Mouse (Mus musculus) liver, adult 10 weeks (tissue): Measurements from ENCODE around the gene Neu1. TPM values are rescaled to one million over a fixed set of nuclear protein-coding genes. Genes with fewer than 3 reads are reported as not detected.

Experiments used
- polyA plus RNA-seq: library from polyadenylated mRNA; stranded (reverse); fragments of 350-450 nt; fragmentation: Illumina TruSeq; extraction: RNeasy Lipid Tissue Mini Kit (QIAGEN cat#74804); gene quantifications from one replicate; pipeline ENCODE4 v1.2.3, GENCODE M21; 2014; ENCODE audit warnings: low read depth, low replicate concordance

Neu1 gene
- 3.7 TPM for polyA plus RNA-seq

GRCm38 (mm10) chr17:34931061-34931734, at the start of gene Neu1:
Neu1 (plus strand) TSS chr17:34931253.

DNA sequence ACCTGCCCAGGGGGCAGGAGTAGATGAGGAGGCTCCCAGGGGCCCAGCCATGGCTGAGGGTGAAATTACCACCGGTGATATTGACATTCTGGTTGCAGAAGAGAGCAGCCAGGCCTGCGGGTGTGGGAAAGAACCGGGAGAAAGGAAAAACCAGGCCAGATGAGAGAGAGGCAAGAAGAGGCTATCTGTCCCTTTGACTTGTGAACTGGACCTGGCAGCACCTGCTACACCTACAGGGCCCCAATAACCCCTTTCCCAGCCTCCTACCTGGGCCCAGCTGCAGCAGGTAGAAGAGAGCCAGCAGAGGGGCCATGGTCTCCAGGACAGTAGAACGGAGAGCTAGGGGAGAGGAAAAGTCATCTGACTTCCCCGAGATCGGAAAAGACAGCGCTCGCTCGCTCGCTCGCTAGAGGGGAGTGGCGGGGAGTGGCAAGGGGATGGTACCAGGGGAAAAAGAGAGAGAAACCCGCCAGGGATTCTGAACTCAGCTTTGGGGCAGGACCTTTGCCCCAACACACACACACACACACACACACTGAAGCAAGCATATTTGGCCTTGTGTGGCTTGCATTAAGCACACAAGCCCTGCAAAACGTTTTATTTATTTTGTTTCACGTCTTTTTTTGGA, 49.3 kb upstream of the Neu1 start, which contains the start of gene Gm20547:
TSS of gene Gm20547 (minus strand) at position 360 of the 628 bp plus-strand sequence.

GRCm38 (mm10) chr17:34898160-34898586, 32.9 kb upstream of the Neu1 start, which contains the start of the genes C2 and Ehmt2:
C2 (minus strand) TSS chr17:34898265.
Ehmt2 (plus strand) TSS chr17:34898469.

GRCm38 (mm10) chr17:34913930-34914665, 17.0 kb upstream of the Neu1 start, which contains the start of gene Slc44a4:
Slc44a4 (plus strand) TSS chr17:34914466.

DNA sequence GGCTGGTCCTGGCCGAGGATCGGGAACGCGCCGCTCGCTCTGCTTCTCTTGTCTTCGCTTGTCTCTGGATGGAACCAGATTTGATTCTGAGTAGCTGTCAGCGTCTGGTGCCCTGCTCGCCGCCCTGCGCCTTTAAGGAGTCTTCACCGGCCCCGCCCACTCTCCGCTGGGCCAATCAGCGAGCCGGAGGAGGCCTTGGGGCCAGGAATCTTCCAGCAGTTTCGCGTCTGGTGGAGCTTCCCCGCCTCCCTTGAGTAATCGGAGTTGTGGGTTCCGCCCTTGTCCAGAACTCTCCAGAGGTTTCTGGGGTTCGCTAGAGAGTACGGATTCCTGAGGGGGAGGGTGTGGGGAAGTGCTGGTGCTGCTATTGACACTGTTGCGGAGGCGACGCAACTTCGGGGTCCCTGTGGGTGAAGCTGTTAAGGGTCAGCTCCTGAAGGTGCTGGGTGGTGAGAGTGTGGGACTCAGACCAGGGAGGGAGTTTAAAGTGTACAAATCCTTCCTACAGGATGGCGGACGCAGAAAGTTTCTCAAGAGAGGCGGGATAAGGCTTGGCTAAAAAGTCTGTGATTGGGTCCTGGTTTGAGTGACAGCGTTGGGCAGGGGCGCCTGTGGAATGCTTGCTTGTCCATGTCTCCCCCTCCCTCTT, 28.2 kb downstream of the Neu1 start, which contains the start of gene Hspa1b:
TSS of gene Hspa1b (minus strand) at position 109 of the 649 bp plus-strand sequence.

DNA sequence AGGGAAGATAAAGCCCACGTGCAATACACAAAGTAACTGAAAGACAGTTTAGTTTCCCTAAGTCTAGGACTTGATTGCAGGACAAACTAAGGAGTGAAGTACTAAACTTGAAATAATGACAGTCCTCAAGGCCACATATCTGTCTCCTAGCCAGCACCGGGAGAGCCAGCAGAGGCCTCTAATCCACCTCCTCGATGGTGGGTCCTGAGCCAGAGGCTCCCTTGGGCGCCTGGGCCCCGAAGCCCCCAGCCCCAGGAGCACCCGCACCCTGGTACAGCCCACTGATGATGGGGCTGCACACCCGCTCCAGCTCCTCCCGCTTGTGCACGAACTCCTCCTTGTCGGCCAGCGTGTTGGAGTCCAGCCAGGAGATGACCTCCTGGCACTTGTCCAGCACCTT, 38.8 kb downstream of the Neu1 start, which contains the start of gene Gm20481:
TSS of gene Gm20481 (plus strand) at position 91 of the 400 bp plus-strand sequence.

DNA sequence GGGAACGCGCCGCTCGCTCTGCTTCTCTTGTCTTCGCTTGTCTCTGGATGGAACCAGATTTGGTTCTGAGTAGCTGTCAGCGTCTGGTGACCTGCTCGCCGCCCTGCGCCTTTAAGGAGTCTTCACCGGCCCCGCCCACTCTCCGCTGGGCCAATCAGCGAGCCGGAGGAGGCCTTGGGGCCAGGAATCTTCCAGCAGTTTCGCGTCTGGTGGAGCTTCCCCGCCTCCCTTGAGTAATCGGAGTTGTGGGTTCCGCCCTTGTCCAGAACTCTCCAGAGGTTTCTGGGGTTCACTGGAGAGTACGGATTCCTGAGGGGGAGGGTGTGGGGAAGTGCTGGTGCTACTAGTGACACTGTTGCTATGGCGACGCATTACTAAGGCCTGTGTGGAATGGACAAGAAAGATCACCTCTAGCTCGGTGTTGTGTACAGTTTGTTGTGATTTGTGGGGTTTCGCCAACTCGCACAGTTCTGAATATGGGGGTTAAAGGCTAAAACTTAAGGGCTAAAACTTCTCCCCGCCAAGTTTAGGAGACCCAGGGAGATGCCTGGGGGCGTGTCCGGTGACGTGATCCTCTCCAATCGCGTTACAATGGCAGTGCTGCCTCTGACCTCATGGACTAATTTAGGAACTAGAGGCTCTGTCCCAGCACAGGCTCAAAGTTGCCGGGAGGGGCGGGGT, 41.2 kb downstream of the Neu1 start, which contains the start of the genes Hspa1a and Hspa1l:
TSS of gene Hspa1a (minus strand) at position 88 of the 681 bp plus-strand sequence.
TSS of gene Hspa1l (plus strand) at position 635 of the 681 bp plus-strand sequence.

DNA sequence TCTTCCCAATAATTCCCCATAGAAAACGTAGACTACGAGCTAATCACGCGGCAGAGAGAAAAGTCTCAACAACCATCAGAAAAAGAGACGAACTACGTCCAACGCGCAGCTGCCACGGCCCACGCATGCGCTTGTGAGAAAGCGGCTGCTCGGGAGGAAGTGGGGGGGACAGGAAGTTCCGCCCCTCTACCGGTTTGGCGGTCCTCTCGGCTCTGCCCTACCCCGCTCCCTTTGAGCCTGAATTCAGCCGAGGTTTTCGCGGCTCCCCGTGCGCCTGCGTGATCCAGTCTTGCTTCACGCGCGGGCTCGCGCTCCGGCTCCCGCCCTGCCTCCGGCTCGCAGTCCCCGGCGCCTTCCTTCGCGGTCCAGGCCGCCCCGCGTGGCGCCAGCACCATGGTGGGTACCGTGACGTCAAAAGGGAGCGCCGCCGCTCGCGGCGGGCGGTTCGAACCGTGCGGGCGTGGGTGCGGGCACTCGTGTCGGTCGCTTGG, 50.7 kb downstream of the Neu1 start, which contains the start of gene Lsm2:
TSS of gene Lsm2 (plus strand) at position 173 of the 491 bp plus-strand sequence.

Other genes with a start within 250 kb of the Neu1 start
- gene C4b, start 187.4 kb upstream of the Neu1 start, polyA plus RNA-seq = 80.2 TPM
- not detected for gene Cyp21a1, start 126.7 kb upstream of the Neu1 start, polyA plus RNA-seq
- 3.5 TPM for gene Stk19, start 94.3 kb upstream of the Neu1 start, polyA plus RNA-seq
- 3.6 TPM for gene Dxo, start 94.2 kb upstream of the Neu1 start, polyA plus RNA-seq
- 3.2 TPM for gene Skiv2l, start 81.0 kb upstream of the Neu1 start, polyA plus RNA-seq
- gene Nelfe, start 80.9 kb upstream of the Neu1 start, polyA plus RNA-seq = 1.5 TPM
- 281 TPM for gene Cfb, start 68.7 kb upstream of the Neu1 start, polyA plus RNA-seq
- gene Zbtb12, start 51.8 kb upstream of the Neu1 start, polyA plus RNA-seq = 0.69 TPM
- gene Gm20547, start 49.2 kb upstream of the Neu1 start, polyA plus RNA-seq = 33.6 TPM
- gene C2, start 33.0 kb upstream of the Neu1 start, polyA plus RNA-seq = 24.6 TPM
- gene Ehmt2, start 32.8 kb upstream of the Neu1 start, polyA plus RNA-seq = 7.4 TPM
- gene Slc44a4, start 16.8 kb upstream of the Neu1 start, polyA plus RNA-seq = not detected
- gene Hspa1b, start 28.0 kb downstream of the Neu1 start, polyA plus RNA-seq = 1.3 TPM
- not detected for gene Gm20481, start 38.7 kb downstream of the Neu1 start, polyA plus RNA-seq
- gene Hspa1a, start 40.9 kb downstream of the Neu1 start, polyA plus RNA-seq = not detected
- not detected for gene Hspa1l, start 41.5 kb downstream of the Neu1 start, polyA plus RNA-seq
- 12.7 TPM for gene Lsm2, start 50.6 kb downstream of the Neu1 start, polyA plus RNA-seq
- 1.2 TPM for gene Vars, start 69.7 kb downstream of the Neu1 start, polyA plus RNA-seq
- not detected for gene Vwa7, start 85.3 kb downstream of the Neu1 start, polyA plus RNA-seq
- gene Sapcd1, start 96.8 kb downstream of the Neu1 start, polyA plus RNA-seq = not detected
- 1.1 TPM for gene Msh5, start 115.5 kb downstream of the Neu1 start, polyA plus RNA-seq
- gene Clic1, start 118.7 kb downstream of the Neu1 start, polyA plus RNA-seq = 5.7 TPM
- gene Ddah2, start 127.8 kb downstream of the Neu1 start, polyA plus RNA-seq = not detected
- not detected for gene Ly6g6c, start 134.1 kb downstream of the Neu1 start, polyA plus RNA-seq
- not detected for gene Mpig6b, start 134.9 kb downstream of the Neu1 start, polyA plus RNA-seq
- not detected for gene Ly6g6e, start 145.6 kb downstream of the Neu1 start, polyA plus RNA-seq
- gene Ly6g6d, start 146.8 kb downstream of the Neu1 start, polyA plus RNA-seq = not detected
- not detected for gene Ly6g6f, start 154.4 kb downstream of the Neu1 start, polyA plus RNA-seq
- gene Abhd16a, start 158.0 kb downstream of the Neu1 start, polyA plus RNA-seq = 4.4 TPM
- gene Ly6g5c, start 177.0 kb downstream of the Neu1 start, polyA plus RNA-seq = not detected
- not detected for gene Ly6g5b, start 184.2 kb downstream of the Neu1 start, polyA plus RNA-seq
- 1.4 TPM for gene Gpank1, start 190.2 kb downstream of the Neu1 start, polyA plus RNA-seq
- gene Csnk2b, start 190.8 kb downstream of the Neu1 start, polyA plus RNA-seq = 97.4 TPM
- gene D17H6S53E, start 195.1 kb downstream of the Neu1 start, polyA plus RNA-seq = 1.3 TPM
- 85.5 TPM for gene Apom, start 200.8 kb downstream of the Neu1 start, polyA plus RNA-seq
- gene Bag6, start 203.9 kb downstream of the Neu1 start, polyA plus RNA-seq = 5.2 TPM
- 3.7 TPM for gene Prrc2a, start 233.6 kb downstream of the Neu1 start, polyA plus RNA-seq
- 7.5 TPM for gene Aif1, start 244.8 kb downstream of the Neu1 start, polyA plus RNA-seq